Mouse (Mus musculus): ENCODE data around the gene Sult1d1.

GRCm38 (mm10) chr5:87567306-87567705, 1.5 kb downstream of the Sult1d1 start:
- TF ChIP-seq CTCF (IDR thresholded peaks at IDR 0.05; ENCODE audit: control insufficient read depth, insufficient read depth, low read length) (no peak), POLR2A (IDR thresholded peaks at IDR 0.05; ENCODE audit: borderline replicate concordance, control insufficient read depth, low read depth, low read length) (no peak)

Measured in bone marrow, adult 2 months (tissue).